Mouse (Mus musculus) heart, adult 10 weeks (tissue): ENCODE data around the gene Ccnd1. TPM values are rescaled to one million over a fixed set of nuclear protein-coding genes. Genes with fewer than 3 reads are reported as not detected.

Experiments
- polyA plus RNA-seq: library from polyadenylated mRNA; stranded (reverse); fragments of 350-450 nt; fragmentation: Illumina TruSeq; extraction: RNeasy Lipid Tissue Mini Kit (QIAGEN cat#74804); gene quantifications from one replicate; pipeline ENCODE4 v1.2.3, GENCODE M21; 2014; ENCODE audit warnings: low read depth, low replicate concordance

The Ccnd1 gene
- 25.9 TPM for polyA plus RNA-seq

GRCm38 (mm10) chr7:144939344-144940002 is at the start of gene Ccnd1:
TSS of gene Ccnd1 (minus strand) at chr7:144939925.

GRCm38 (mm10) chr7:144914948-144915750 is 24.6 kb downstream of the Ccnd1 start, which contains the start of gene LTO1:
TSS of gene LTO1 (plus strand) at chr7:144915100.

DNA sequence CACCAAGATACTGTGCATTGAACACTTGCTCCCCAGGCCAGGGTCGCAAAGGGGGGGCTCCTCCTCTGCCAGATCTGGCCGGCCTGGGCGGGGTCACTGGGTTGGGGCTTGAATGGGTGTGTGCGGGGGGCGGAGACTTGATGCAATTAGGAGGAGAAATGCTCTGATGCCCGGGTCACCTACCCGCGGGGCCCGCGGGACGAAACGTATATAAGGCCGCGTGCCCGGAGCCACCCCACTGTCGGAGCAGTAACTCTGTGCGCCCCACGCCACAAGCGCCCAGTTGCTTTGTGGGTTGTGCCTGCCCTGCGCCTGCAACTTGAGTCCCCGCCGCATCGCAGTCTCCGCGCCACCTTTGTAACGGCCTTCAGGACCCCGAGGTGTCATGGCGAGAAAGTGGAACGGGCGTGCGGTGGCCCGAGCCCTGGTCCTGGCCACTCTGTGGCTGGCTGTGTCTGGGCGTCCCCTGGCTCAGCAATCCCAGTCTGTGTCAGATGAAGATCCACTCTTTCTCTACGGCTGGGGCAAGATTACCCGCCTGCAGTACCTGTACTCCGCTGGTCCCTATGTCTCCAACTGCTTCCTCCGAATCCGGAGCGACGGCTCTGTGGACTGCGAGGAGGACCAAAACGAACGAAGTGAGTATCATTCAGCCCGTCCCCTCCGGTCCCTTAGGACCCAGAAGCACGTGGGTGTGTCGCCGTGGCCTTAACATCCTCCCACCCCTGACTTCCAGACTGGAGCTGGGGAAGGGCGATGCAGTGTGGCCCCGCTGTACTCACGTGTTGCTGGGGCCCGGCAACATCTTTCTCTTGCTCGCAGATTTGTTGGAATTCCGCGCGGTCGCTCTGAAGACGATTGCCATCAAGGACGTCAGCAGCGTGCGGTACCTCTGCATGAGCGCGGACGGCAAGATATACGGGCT is 43.2 kb downstream of the Ccnd1 start, which contains the start of gene Fgf15:
TSS of gene Fgf15 (plus strand) at position 238 of the 925 bp plus-strand sequence.

Other genes with a start within 250 kb of the Ccnd1 start
- gene Ano1, start 188.0 kb downstream of the Ccnd1 start, polyA plus RNA-seq, result 8.4 TPM
- not detected for gene Fgf3, start 101.8 kb downstream of the Ccnd1 start, polyA plus RNA-seq
- gene Fgf4, start 92.6 kb downstream of the Ccnd1 start, polyA plus RNA-seq, result not detected
- gene Fgf15, start 43.4 kb downstream of the Ccnd1 start, polyA plus RNA-seq, result not detected
- gene LTO1, start 24.8 kb downstream of the Ccnd1 start, polyA plus RNA-seq, result 25.3 TPM